Mouse (Mus musculus) fat pad, adult 2 months (tissue): Measurements from ENCODE around the gene Nav2.

Source experiments
- DNase-seq: peaks from one replicate; pipeline ENCODE4 v3.0.0-alpha.2; 2011; ENCODE audit warnings: low read depth, low spot score; ENCODE audit errors: extremely low read depth

Nav2 gene

DNA sequence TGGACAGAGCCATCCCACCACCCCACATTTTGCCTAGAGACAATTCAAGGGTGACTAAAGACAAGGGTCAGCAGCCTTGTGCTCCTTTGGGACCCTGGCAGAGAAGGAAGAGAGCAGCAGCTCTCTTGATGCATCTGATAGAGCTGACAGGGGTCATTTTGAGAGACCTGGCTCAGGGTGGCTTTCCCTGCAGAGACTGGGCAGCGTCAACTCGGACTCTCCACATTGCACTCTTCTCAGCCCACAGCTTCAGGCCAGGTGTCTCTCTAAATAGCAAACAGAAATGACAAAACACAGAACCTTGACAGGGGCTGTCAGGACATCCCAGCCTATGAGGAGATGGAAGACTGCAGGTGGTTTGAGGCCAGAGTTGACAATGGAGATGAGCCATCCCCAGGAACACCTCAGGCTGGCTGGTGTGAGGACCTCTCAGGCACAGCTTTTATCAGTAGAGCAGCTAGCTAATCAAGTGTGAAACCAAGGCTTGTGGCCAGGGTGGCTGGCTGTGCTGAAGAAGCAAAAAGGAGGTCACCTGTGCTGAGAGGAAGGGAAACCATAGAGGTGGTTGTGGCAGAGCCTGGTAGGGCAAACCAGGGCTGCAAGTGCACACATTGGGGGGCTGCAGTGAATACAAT is 283.7 kb downstream of the Nav2 start:
- no peak for DNase-seq

GRCm38 (mm10) chr7:49195711-49196147 is 287.2 kb downstream of the Nav2 start:
- DNase-seq = no peak

GRCm38 (mm10) chr7:49199366-49199765 is 290.9 kb downstream of the Nav2 start:
- no peak for DNase-seq

DNA sequence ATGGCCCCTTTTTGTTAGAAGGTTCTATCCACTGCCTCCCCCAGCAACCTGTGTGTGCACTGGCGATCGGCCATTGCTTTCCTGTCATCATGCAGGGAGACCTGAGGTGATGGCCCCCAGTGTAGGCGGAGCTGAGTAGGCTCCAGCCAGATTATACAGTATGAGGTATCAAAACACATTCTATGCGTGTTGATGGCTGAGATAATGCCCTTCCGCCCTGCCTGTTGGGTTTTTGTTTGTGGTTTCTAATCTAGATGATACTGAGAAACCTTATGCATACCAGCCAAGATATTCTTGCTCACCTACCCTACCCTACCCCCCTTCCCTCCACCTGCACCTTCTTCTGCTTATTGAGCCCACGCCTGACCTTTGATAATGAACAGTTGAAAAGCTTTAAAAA is 291.8 kb downstream of the Nav2 start:
- no peak for DNase-seq

GRCm38 (mm10) chr7:49202971-49203370 is 294.5 kb downstream of the Nav2 start:
- DNase-seq = no peak

- DNase-seq = peak; percentile 5
These were observed 296.3 kb downstream of the Nav2 start for GRCm38 (mm10) chr7:49204856-49205255.

- DNase-seq = no peak
These were observed 297.0 kb downstream of the Nav2 start for GRCm38 (mm10) chr7:49205551-49205950.

GRCm38 (mm10) chr7:49206775-49207676 is 298.5 kb downstream of the Nav2 start:
- peak; percentile 80 for DNase-seq

DNA sequence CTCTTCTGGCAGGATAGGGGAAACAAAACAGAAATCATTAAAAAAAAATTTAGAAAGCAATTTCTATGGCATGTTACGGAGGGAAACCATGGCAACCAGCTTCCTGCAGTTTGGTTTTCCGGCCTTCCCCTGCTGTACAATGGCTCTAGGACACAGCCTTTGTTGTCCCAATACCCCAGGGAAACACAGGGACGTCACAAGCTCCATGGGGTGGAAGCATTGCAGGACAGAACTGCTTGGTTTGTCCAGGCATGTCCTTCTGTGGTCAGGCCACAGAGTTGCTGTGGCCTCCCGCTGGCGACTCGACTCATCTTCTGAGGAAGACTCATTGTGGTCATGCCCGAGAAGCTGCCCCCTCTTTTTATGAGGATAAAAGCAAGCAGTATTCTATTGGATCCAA is 301.0 kb downstream of the Nav2 start:
- DNase-seq = no peak

GRCm38 (mm10) chr7:49210721-49211120 is 302.2 kb downstream of the Nav2 start:
- no peak for DNase-seq

DNA sequence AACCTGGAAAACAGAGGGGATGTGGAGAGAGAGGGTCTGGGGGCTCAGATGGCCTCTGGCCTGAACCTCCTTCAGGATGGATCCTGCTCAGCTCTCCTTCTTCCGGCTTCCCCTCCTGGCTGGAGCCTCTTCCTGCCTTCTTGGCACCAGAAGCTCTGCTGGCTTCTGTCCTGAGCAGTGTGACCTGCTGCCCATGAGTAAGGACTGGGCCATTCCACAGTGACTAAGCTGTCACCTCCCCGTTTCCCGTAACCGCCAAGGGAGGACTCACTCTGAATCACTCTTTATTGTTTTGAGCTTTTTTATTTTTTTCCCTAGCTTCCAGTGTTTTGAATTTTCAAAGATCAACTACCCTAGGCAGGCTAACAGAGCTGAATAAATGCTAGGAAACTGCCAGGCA is 304.5 kb downstream of the Nav2 start:
- DNase-seq = no peak

- DNase-seq = no peak
These were observed 309.3 kb downstream of the Nav2 start for GRCm38 (mm10) chr7:49217786-49218185.

DNA sequence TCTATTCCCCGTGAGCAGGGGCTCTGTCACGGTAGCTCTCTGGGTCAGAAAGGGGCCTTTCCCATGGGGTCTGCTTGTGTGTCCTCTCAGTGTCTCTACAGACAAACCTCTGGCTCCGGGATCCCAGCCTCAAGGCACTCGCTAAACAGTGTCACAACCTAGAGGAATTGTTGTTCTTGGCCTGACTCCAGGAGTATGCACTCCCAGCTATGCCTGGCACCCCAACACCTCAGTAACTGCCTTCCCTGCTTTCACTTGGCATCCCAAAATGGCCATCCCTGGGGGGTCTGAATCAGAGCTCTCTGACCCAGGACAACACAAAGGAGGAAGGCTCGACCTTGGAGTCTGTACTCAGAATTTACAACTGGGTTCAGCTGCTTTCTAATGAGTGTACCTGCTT is 317.2 kb downstream of the Nav2 start:
- DNase-seq = no peak

GRCm38 (mm10) chr7:49232969-49233368 is 324.5 kb downstream of the Nav2 start:
- no peak for DNase-seq

GRCm38 (mm10) chr7:49234288-49234687 is 325.8 kb downstream of the Nav2 start:
- DNase-seq = no peak

DNA sequence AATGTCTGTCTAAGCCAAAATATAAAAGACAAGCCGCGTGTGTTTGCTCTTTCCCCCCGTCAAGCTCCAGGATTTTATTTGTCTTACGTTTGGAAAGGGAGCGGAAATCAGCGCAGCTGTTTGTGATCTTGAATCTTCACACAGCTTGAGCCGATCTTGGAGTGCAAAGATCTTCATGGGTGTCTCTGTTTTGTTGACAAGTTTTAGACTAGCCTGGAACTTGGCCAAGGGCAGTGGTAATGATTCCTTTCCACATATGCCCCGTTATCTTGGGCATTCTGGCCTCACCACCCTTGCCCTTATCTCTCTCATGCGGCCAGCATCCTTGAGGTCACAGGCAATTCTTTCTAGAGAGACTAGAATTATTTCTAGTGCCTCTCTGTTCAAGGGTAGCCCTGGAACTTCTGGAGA is 326.8 kb downstream of the Nav2 start:
- DNase-seq = no peak

GRCm38 (mm10) chr7:49235821-49236220 is 327.3 kb downstream of the Nav2 start:
- no peak for DNase-seq

DNA sequence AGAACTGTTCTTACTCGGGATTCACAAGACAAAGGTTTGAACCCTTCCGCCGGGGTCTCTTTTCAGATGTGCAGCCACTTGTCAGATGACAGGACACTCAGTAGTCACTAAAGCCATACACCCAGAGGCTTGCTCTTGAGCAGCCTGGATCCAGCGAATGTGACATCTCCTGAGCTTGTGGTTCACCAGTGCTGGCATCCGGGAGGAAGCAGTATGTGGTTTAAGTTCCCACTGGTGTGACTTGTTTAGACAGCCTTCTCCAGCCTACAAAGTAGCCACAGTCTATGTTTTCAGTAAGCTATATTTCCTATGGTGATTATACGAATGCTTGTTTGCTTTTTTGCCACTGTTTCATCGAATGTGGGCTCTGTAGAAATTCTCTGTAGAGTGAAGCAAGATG is 331.9 kb downstream of the Nav2 start:
- DNase-seq = no peak

DNA sequence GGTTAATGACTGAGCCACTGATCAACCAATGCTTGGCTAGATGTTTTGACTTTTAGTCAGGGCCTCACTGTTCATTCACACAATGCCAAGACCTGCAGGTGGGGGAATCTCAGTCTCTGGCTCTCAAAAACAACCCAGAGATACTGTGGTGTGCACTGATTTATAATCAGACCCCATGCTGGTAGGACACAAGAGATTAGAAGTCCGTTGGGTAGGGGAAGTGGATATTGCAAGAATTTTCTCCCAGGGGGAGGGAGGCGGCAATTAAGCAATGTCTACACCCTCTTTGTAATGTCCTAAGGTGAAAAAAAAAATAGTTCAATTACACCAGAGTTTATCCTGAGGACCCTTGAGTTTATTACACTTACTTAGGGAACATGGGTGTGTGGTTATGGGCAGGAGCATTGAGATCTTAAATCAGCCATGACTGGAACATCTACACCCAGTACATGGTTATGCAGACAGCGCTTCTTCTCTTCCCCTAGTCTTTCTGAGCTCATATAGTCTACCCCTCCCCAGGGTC is 332.8 kb downstream of the Nav2 start:
- DNase-seq = no peak

- DNase-seq = no peak
These were observed 333.7 kb downstream of the Nav2 start for GRCm38 (mm10) chr7:49242261-49242660.

- DNase-seq = no peak
These were observed 334.6 kb downstream of the Nav2 start for GRCm38 (mm10) chr7:49243079-49243478.
